Mouse (Mus musculus) yolk sac, embryonic 10.5 days (tissue): ENCODE results near the gene Nt5c1b.

Experiments used
- DNase-seq: peaks from one replicate; pipeline ENCODE4 v3.0.0-alpha.2; 2017; ENCODE audit warnings: low spot score

Gene Nt5c1b

DNA sequence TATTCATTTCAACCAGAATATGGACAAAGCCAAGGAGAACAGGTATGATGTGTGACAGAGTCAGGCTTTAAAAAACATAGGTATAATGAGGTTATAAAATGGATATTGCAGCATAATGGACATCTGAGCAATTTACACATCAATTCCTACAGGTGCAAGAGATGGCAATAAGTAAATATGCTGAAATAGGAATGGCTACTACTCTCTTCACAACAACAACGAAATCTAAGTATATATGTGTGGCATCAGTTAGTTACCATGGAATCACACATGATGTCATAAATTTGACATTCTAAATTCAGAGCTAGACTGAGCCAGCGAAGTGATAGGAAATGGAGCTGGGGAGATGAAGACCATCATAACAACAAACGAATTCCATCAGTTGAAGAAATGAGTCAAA is at the start of gene Nt5c1b:
Gene Nt5c1b (plus strand): TSS at position 301 of the 400 bp plus-strand sequence.
- no peak for DNase-seq

DNA sequence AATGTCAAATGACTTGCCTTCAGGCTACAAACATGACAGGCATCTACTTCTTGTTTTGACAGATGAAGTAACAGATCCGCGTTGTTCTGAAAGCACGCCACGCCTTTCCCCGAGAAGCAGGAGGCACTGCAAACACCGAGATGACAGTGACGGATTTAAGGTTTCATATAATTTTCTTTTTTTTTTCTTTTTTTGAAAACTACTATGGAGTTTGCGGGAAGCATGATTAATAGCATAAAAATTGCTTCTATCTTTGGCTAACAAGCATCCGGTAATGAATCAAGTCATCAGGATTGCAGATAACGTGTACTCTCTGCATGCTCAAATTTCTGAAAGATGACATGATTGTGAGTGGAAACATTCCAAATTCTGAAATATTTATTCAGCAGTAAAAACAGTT is 42.1 kb upstream of the Nt5c1b start:
- no peak for DNase-seq

DNA sequence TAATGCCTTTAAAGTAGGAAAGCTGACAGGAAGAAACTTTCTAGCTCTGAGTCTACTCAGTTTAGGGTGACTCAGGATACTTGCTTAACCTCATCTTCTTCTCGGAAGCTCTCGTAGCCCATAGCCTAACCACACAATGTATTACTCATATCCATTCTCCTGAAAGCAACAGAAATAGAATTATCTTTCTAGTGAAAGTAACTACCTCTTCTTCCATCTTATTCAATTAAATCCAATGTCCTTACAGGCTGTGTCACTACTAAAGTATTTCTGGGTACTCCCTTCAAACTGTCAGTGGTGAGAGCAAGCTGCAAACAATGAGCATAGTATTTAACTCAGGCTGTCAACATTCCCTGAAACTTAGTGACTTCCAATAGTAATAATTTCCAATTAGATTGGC is 40.3 kb upstream of the Nt5c1b start:
- no peak for DNase-seq

DNA sequence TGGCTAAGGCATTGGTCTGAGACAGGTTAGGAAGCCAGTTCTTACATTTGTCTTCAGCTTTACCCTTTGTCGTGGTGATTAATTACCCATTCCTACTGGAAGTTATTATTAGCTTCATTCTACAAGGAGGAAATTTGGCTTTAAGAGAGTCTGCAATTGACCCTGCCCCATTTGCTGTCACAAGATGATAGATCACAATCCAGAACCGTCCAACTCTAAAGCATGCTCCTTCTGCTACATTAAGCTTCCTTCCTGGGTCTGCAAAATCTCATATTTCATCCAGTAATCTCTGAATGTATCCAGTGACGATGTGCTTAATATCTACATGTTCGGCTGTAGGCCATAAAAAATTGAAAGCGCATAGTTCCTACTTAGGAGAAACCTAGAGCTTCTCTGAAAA is 29.2 kb upstream of the Nt5c1b start:
- no peak for DNase-seq

DNA sequence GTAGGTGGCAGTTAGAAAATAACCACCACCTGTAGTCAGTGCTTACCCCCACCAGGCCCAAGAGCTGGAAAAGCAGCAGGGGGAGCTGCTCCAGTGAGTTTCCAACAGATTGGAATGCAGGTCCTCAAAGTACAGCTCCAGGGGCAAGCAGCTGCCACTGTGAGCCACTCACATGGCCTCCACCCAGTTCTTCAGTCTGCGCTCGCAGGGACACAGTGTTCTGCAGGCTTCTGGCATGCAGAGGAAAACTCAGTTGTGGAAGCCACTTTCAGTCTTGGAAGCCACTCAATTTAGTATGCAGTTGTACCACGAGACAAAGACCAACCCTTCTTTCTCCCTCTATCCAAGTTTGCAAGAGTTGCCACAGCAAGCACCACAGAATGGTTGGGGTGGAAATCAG is 19.1 kb upstream of the Nt5c1b start:
- DNase-seq = no peak

DNA sequence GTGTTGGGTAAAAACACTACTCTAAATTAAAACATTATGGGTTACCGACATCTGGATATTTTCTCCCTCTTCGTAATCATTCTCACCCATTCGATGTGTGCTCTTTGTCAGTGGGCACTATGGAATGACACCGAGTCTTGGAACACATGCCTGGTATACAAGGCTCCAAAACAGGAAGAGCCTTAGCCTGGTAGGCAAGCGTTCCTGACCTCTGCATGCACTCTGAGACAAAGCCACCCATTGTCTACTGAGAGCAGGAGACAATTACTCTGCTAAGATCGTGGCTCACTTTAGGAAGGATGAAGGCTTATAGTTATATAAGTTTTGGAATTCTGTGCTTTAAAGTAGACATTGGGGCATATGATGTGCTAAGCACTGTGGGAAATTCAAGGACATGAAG is 12.0 kb upstream of the Nt5c1b start:
- DNase-seq = no peak

DNA sequence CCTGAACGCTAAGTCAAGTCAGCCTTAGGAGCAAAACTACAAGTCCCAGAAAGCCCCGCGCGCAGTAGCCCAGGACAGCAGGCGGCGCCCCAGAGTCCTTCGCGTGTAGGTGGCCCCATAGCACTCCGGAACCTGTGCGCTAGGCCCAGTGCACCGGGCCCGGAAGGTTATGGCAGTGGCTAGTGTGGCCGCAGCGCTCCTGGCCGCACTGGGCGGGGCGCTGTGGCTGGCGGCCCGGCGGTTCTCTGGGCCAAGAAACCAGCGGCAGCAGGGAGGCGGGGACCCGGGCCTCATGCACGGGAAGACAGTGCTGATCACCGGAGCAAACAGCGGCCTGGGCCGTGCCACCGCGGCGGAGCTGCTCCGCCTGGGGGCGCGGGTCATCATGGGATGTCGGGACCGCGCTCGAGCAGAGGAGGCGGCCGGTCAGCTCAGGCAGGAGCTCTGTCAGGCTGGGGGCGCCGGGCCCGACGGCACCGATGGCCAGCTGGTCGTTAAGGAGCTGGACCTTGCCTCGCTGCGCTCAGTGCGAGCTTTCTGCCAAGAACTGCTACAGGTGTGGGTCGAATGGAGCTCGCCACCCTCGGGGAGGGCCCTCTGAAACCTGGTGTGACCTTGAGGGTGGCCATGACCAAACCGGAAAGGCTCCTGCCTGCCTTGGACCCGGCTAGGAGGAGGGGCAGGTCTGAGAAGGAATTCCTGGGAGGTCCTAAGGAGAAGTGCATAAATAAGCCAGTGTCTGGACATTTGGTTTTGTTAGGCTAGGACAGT is 21.1 kb downstream of the Nt5c1b start, which contains the start of gene Rdh14:
Gene Rdh14 (plus strand): TSS at position 102 of the 771 bp plus-strand sequence.
- peak; percentile 94 for DNase-seq

DNA sequence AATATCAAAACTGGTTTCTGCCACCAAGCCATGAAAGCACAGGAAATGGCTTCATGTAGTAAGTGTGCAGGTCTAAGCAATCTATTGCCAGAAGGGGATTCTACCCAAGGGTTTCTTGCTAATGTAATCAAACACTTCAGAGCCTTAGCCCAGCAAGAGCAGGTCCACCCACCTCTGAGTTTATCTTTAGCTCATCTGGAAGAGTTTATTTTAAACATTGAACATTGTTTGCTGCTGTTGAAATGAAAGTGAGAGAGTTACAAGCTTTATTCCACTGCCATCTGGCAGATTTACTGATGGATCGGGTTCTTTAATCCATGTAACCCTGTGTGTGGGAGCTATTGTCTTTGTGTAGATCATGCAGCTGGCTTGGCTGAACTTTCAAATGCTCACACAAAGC is 31.0 kb downstream of the Nt5c1b start:
- DNase-seq = no peak

DNA sequence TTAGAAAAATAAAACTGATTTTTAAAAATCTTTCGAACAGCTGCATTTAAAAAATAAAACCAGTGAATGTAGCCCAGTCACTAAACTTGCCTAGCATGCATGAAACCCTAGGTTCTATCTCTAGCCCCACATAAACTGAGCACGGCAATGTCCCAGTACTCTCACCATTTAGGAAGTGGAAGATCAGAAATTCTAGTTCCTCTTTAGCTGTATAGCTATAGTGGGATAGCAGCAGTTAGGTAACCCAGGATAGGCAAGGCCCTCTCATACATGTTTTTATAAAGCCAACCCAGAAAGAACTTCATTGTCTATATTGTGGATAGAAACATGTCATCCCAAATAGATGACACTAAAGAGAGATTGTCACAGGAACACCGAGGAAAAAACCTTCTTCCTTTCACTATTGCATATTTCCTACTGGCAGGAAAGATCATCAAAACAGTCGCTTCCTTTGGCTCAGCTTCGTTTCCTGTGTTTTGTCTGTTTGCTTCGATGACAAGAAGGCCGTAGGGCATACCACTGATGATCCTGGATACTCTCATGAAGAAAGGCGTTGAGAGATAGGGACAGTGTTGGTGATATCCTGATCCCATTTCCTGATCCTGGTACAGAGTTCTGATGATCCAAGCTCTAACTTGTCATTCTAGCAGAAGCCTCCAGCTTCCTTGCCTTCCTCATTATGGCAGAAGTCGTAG is 32.8 kb downstream of the Nt5c1b start:
- no peak for DNase-seq

DNA sequence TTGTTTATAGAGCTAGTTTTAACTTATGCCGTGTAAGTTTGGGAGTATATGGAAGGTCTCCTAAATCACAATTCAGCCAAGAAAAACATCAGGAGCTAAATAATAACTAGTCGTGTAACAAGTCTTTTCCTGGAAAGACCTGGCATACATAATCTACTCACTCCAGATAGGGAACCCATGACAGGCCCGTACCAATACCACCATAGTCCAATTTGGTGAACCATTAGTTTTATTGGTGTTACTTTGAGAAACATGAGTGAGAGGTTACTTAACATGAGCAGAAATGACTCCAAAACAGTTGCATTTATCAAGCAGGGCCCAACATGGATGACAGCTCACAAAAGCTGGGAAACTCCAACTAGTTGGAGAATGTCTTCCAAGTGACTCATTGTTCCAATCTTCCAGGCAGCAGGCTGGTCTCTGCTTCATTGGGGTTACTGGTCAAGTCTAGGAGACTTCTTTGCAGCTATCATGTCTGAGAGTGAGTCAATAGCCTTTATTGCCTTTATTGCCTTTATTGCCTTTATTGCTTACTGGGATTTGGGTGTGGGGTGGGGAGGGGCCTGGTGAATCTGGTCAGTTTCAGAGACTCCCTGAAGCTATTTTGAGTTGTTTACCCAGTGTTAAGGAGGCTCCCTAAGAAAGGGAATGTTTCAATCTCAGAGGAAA is 40.9 kb downstream of the Nt5c1b start:
- no peak for DNase-seq

DNA sequence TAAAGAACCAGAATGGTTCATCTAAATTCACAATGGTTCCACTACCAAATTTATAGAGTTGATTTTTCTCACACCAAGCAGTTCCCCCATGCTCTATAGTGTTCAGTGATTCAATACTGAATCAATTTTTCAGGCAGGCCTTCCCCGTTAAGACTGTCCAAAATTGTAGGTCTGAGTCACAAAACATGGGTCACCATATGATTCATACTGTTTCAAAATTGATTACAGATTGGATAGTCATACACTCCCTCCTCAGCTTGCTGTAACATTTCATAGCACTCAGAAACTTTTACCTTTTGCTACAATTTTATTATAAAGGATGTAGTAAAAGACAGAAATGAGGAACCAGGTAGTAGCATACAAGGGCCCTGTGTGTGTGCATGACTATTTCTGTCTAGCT is 41.7 kb downstream of the Nt5c1b start:
- no peak for DNase-seq

DNA sequence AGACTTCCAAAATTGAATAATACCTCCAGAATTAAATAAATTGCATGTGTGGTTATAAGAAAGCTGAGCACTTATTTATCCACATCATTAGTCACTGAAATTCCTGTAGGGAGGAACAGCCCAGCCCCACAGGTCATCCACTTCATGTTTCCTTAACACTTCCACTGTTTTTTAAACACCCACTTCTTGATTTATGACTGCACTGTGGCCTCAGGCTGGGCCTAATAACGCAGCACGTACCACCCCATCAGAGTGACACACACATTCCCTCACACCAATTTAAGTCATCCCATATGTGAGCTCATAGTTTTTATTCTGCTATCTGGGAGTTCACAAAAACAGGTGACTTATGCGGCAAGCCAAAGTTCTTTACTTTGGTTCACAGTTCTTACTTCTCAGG is 52.6 kb downstream of the Nt5c1b start:
- no peak for DNase-seq

DNA sequence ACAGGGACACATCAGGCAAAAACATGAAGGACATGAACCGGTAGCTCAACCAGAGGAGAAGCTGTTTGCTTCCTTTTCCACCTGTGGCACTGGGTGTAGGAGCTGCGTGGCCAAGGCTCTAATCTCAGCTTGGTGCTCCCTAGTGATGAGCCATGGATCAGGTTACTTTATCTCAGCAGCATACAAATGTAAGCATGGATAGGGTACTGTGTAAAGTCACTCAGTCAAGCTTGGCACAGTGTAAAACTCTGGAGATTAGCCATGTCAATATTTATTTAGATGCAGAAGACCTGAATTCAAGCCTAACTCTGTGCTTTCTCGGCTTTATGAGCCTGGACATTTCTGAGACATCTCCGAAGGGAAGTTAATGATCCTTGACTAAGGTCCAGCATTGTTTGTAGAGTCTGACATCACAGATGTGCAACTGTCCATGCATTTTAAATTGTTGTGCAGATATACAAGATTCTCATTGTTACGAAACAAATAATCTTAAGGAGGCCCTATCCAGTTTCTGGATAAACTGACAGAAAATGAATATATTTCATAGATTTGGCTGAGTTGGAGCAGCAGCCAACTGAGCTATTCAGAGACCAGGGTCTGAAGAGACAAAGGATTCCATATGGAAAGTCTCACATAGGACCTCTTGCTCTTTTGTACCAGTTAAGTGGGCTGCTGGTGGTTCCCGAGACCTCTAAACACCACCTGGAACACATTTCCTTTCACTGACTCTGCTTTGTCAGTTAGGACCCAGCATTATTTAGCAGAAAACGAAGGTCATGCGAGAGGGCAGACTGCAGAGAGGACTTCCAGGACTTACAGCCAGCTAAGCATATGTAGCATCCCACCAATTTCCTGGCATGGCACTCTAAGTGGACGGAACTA is 56.5 kb downstream of the Nt5c1b start:
- DNase-seq = no peak

DNA sequence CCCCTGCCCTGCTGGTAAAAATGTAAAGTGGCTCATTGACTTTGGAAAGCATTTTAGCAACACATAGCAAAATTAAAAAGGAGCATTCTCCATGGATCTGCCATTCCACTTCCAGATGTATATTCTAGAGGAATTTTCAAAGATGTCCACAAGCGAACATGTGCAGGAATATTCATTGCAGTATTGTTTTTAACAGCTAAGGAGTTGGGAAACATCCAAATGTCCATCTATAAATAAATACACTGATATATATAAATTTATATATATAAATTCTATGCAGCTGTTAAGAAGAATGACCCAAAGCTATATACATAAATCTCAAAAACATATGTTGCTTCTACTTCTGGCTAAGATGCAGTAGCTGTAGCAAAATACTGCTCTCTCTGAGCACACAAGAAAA is 61.2 kb downstream of the Nt5c1b start:
- DNase-seq = no peak

DNA sequence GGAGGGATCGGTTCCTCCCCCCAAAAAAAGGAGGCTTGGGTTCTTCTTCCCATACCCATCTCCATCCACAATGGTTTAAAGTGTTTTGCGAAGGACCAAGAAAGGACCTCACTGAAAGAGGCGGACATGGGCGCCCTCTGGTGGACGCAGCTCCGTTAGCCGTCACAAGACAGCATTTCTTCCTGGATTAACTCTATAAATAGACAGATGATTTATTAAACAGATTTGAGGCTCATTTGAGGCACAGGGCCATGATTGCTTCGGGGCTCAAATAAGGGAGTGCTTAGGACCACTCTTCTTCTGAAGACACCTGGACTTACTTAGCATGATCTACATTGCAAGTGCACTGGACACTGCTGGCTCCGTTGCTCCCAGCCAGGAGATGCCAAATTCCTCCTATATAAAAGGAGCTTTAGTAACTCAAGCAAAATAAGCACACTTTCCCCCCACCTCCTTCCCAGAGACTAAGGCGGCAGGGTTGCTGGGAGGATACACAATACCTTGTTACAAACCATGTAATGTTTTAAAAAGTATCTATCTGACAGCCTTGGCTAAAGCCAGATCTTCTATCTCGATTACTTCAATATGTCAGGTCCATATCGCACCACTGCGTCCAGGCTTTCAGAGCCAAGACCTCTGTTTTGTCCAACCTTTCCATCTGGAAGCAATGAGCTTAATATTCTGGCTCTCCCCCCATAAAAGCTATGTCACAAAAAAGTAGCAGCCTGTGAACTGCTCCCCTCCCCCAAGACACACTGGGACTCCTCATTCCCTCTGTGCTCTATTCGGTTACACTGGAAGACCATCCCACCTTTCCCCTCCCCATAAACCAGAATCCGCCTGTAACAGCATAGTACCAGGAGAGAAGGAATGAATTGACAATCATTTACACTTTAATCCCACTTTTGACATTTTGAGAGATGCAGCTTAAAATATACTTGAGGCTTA is 68.6 kb downstream of the Nt5c1b start:
- DNase-seq = peak; percentile 38
